Mouse (Mus musculus) heart, adult 2 months (tissue): Measurements from ENCODE around the gene Pofut2.

ENCODE experiments used
- CTCF ChIP-seq: fragments of 200-600 bp; IDR thresholded peaks from 2 replicates; pipeline ENCODE4 v1.8.1; 2022; ENCODE audit warnings: antibody characterized with exemption, mild to moderate bottlenecking, moderate library complexity
- EP300 ChIP-seq: fragments of 200-500 bp; IDR thresholded peaks from 2 replicates; pipeline ENCODE4 v1.6.1; 2011; ENCODE audit warnings: low read depth, low read length, control low read depth; ENCODE audit not compliant: insufficient read depth
- POLR2A ChIP-seq: fragments of 200-500 bp; IDR thresholded peaks from 2 replicates; pipeline ENCODE4 v1.6.1; 2011; ENCODE audit warnings: mild to moderate bottlenecking, low read depth, low read length, control low read depth; ENCODE audit not compliant: insufficient read depth

GRCm38 (mm10) chr10:77215641-77216040 lies 43.4 kb upstream of the Pofut2 start:
- no peak for TF ChIP-seq CTCF
- TF ChIP-seq POLR2A, result no peak
- no peak for TF ChIP-seq EP300
